Mouse (Mus musculus): ENCODE measurements around the gene Clstn2.

The Clstn2 gene

DNA sequence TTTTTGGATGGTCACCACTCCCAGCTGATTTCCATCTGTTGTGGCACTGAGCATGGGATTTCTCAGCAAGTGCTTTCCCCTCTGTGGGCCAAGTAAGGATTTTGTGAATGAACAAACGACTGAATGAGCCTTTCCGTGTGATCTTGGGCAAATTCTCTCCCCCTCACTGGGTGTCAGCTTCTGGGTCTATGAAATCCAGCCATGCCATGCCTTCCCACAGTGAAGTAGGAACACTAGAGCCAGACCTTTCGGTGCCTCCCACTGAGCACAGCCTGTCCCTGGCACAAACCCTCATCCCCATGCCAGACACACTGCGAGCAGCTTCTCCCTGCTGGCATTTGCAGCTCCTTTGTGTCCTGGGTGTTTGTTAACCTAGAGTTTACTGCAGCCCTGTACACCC lies 347.3 kb downstream of the Clstn2 start:
- DNase-seq (ENCODE audit: low read depth, low spot score) = no peak

DNA sequence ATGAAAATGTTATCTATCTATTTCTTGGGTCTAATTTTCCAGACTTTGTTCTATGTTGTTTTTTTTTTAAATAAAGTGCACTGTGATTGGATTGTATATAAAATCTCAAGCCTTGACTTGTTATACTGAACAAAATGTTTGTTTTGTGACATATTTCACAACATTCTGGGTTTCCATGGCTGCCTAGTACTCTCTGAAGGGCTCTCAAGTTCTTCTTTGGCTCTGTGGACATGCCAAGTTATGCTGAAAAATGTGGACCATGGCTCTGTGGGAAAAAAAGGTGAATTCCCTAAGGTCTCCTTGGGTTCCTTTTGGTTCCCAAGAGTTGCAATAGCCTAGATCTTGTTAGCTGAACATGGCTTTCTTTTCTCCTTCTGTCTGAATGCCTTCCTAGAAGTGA lies 353.1 kb downstream of the Clstn2 start:
- DNase-seq (ENCODE audit: low read depth, low spot score) = no peak

DNA sequence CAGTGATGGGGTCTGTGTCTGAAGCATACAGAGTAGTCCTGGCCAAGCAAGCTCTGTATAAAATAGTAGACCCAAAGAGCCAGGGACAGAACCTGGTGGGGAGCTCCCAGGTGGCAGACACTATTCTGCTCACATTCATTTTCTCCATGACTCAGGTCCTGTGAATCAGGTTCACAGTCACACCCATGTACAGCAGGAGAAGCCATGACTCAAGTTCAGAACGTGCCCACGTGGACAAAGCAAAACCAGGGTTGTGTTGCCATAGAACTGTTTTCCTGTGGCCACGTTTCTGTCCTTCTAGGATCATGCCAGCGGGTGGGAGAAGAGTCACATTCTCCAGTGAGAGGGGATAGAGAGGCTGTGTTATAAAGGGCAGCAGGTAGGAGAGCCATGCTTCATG lies 353.9 kb downstream of the Clstn2 start:
- no peak for DNase-seq (ENCODE audit: low read depth, low spot score)

DNA sequence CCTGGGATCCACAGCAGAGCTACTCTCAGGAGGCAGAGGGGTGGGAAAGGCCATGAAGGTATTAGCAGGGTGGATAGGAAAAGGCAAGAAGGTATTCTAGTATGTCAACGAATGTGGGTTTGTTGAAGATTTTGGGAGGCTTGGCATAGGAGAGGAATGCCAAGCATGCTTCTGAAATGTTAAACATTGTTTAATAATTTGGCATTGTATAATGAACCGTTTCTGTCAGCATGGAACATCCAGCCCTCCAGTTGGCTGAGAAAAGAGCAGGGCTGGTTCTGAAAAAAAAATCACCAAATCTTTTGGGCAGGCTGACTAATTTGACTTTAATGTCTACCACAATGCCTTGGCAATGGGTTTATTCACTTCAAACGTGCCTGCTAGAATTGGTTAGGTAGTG lies 355.9 kb downstream of the Clstn2 start:
- no peak for DNase-seq (ENCODE audit: low read depth, low spot score)

- DNase-seq (ENCODE audit: low read depth, low spot score) = peak; percentile 5
Observed at GRCm38 (mm10) chr9:97672681-97673080, 360.3 kb downstream of the Clstn2 start.

- DNase-seq (ENCODE audit: low read depth, low spot score) = peak; percentile 48
Observed at GRCm38 (mm10) chr9:97672224-97672623, 360.8 kb downstream of the Clstn2 start.

GRCm38 (mm10) chr9:97670666-97671065 lies 362.3 kb downstream of the Clstn2 start:
- DNase-seq (ENCODE audit: low read depth, low spot score) = no peak

GRCm38 (mm10) chr9:97660989-97661388 lies 372.0 kb downstream of the Clstn2 start:
- no peak for DNase-seq (ENCODE audit: low read depth, low spot score)

DNA sequence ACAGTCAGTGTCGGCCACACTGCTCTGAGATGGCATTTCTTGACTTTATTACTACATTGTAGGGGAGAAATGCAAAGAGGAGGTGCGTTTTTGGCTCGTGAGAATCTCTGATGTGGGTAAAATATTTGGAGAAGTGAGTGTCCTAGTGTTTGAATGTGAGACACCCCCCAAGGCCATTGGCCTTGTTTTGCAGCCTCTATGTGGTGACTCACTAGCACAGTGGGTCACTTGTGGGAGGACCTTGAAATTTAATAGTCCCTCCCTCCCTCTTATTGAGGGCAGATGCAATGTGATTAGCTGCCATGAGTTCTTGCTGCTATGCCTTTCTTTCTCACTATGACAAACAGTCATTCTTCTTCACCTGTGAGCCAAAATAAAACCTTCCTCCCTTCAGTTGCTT lies 374.2 kb downstream of the Clstn2 start:
- DNase-seq (ENCODE audit: low read depth, low spot score) = no peak

GRCm38 (mm10) chr9:97648409-97648808 lies 384.6 kb downstream of the Clstn2 start:
- DNase-seq (ENCODE audit: low read depth, low spot score) = no peak

GRCm38 (mm10) chr9:97645746-97646145 lies 387.2 kb downstream of the Clstn2 start:
- DNase-seq (ENCODE audit: low read depth, low spot score) = no peak

DNA sequence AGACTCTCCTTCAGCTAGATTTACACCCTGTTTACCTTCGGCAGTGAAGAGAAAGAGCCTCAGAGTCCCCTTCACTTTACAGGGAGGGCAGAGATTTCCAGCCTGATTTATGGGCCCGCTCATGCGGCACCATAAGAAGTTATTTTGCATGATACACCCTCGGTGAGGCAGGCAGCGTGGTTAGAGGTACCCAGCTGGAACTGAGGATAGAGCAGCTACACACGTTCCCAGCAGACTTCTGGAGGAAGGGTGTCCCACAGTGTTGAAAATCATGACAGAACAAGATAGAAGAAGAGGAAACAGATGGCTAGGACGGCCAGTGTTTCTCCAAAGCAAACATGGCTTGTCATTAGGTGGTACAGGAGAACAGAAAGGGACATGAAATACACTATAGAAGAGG lies 390.6 kb downstream of the Clstn2 start:
- DNase-seq (ENCODE audit: low read depth, low spot score) = no peak

GRCm38 (mm10) chr9:97639967-97640549 lies 392.9 kb downstream of the Clstn2 start:
- DNase-seq (ENCODE audit: low read depth, low spot score) = no peak

GRCm38 (mm10) chr9:97638683-97639354 lies 394.2 kb downstream of the Clstn2 start:
- DNase-seq (ENCODE audit: low read depth, low spot score) = no peak

- no peak for DNase-seq (ENCODE audit: low read depth, low spot score)
Observed at GRCm38 (mm10) chr9:97635351-97635750, 397.6 kb downstream of the Clstn2 start.

DNA sequence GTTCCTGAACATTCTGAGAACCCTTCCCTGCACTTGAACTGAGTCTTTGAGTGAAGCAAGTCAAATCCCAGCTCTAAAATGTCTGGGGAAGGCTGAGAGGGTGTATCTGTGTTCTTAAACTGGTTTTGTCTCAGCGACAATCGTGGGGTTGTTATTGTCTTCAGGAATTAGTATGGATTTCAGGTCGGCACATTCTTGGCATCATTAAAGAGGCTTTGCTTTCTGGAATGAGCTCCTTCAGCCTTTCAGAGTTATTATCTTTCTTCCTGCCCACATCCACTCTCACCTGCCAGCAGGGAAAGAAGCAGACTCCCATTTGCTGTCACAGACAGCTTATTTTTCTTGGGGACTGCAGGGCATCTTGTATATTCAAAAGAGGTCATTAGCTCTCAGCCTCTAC lies 398.1 kb downstream of the Clstn2 start:
- DNase-seq (ENCODE audit: low read depth, low spot score) = no peak

GRCm38 (mm10) chr9:97629180-97629579 lies 403.8 kb downstream of the Clstn2 start:
- DNase-seq (ENCODE audit: low read depth, low spot score) = no peak

DNA sequence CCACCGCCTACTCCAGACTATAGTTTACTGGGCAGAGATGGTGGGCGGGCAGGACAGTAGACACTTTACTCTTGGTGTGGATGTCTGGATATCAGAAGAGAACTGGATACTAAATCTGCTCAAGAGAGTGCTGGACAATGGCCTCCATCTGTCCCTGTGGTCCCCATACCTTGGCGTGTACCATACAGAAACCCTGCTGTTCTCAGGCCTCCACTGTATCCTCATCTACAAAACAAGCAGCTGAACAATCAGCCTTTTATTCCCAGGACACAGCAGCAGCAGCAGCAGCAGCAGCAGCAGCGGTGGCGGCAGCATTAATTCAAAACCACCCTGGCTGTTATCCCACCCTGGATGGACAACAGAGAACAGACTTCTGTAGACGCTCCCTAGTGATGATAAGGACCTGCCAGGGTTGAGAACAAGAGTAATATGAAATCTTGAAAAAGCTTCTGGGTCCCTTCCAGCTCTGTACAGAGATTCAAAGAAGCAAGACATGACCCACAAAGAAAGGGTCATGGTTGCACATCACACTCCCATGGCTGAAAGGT lies 404.5 kb downstream of the Clstn2 start:
- no peak for DNase-seq (ENCODE audit: low read depth, low spot score)

- no peak for DNase-seq (ENCODE audit: low read depth, low spot score)
Observed at GRCm38 (mm10) chr9:97627916-97628315, 405.1 kb downstream of the Clstn2 start.

GRCm38 (mm10) chr9:97610566-97610965 lies 422.4 kb downstream of the Clstn2 start:
- no peak for DNase-seq (ENCODE audit: low read depth, low spot score)

DNA sequence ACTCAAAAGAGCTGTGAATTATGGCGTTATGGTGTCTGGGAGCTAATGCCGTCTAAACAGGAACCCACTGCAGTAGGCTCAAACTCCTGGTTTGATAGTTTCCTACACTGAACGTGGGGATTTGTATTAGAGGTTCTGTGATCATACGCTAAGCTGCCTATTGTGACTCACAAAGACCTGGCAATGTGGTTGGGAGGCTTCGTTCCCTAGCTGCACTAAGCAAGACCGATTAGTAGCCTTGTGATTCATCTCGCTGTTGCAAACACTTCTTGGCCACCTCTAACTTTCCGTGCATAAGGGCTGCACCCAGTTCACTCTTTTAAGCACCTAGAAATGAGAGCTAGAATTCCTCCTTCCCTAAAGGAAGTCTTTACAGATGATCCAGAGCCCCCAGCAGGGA lies 429.3 kb downstream of the Clstn2 start:
- no peak for DNase-seq (ENCODE audit: low read depth, low spot score)

- no peak for DNase-seq (ENCODE audit: low read depth, low spot score)
Observed at GRCm38 (mm10) chr9:97602476-97602875, 430.5 kb downstream of the Clstn2 start.

DNA sequence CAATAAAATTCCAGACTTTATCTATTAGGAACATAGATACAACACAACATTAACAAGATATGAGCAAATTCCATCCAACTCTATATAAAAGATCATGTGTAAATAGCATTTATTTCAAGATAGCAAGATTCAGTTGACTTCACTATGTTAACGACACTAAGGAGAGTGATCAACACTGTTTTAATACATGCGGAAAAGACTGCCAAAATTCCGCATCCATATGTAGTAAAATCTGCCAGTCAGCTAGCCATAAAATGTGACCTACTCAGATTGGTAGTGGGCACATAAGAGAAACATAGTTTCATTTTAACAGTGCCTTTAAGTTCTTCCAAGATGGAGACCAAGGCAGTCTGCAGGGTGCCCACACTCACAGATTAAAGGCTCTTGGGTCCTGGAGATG lies 434.0 kb downstream of the Clstn2 start:
- no peak for DNase-seq (ENCODE audit: low read depth, low spot score)

Data from forelimb bud, embryonic 11.5 days (tissue).